ENCODE assay signal across 9 mouse cellular contexts in the genomic region with DNA sequence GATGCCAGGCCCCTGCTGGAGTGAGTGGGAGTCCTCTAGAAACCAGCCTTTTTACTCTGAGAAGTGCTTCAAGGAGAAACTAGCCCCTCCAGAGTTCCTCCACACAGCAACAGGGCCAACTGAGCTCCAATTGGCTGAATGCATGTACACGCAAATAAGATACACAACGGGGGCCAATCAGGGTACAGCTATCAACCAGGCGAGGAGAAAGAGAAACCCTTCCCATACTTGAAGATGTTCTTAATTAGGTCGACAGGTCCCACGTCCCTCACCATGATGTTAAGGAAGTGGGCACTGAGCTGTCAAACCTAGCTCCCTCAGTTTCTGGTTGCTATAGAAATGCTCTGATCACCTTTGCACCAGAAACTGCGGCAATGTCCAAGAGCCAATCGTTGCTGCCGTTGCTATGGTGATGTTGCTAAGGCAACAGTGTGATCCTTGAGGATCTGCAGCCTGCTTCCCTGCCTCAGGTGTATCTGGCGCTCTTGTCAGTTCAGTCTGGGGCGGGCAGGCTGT. TPM values are rescaled to one million over a fixed set of nuclear protein-coding genes. Genes with fewer than 3 reads are reported as not detected.
DNase-seq lines count a peak whose midpoint lies in the region; ATAC-seq and TF ChIP-seq lines count a peak whose summit lies in the region.
"Had no signal": no experiment of that assay in that cellular context is flagged by ENCODE, and none has a peak within 500 bp of the region (broad histone marks: within the 10 kb centered on the region; RNA-seq: fewer than 3 reads in every experiment).

No protein-coding gene starts in this region.

- no peaks in the 10 kb centered on the region for H3K79me2 ChIP-seq in heart, adult 2 months (replicated peaks; ENCODE audit: control insufficient read depth, insufficient read depth, low read length)

- H3K36me3 ChIP-seq in heart, embryonic 13.5 days: no peaks in the 10 kb centered on the region
- H3K36me3 ChIP-seq in heart, adult 2 months (ENCODE audit: control insufficient read depth, insufficient read depth, low read length): no peaks in the 10 kb centered on the region
- H3K36me3 ChIP-seq in forebrain, embryonic 16.5 days (ENCODE audit: control insufficient read depth, insufficient read depth): no peaks in the 10 kb centered on the region

- intact Hi-C loops in heart, adult 2 months (cut with DNase I): no loop called here

- H3K9ac ChIP-seq in heart, embryonic 13.5 days: no peak overlapping the region
- H3K9ac ChIP-seq in heart, adult 2 months (ENCODE audit: low read depth, low read length): no peak overlapping the region
- peak overlapping the region; percentile 27; the same call in 1 of the 2 replicates for H3K9ac ChIP-seq in forebrain, embryonic 16.5 days (replicated peaks; ENCODE audit: low read depth, low read length)

- peak overlapping the region; percentile 27 for H3K4me3 ChIP-seq in heart, embryonic 13.5 days
- no peak overlapping the region for H3K4me3 ChIP-seq in heart, adult 2 months
- peak overlapping the region; percentile 38 for H3K4me3 ChIP-seq in forebrain, embryonic 16.5 days (replicated peaks; ENCODE audit: low read length)

- H3K4me2 ChIP-seq in heart, embryonic 13.5 days: peak overlapping the region; percentile 52
- peak overlapping the region; percentile 54 for H3K4me2 ChIP-seq in forebrain, embryonic 16.5 days (ENCODE audit: low read length)

- TF ChIP-seq CTCF in heart, adult 2 months (IDR thresholded peaks at IDR 0.05): no peak

- H3K27me3 ChIP-seq in heart, embryonic 13.5 days (replicated peaks): peaks cover 25% of the 10 kb centered on the region
- no peaks in the 10 kb centered on the region for H3K27me3 ChIP-seq in heart, adult 2 months (ENCODE audit: control insufficient read depth, insufficient read depth, low read length)
- H3K27me3 ChIP-seq in forebrain, embryonic 16.5 days (replicated peaks; ENCODE audit: control insufficient read depth, insufficient read depth, low read length): no peaks in the 10 kb centered on the region

- no peak for TF ChIP-seq POLR2A in heart, adult 2 months (IDR thresholded peaks at IDR 0.05; ENCODE audit: insufficient read depth, low read depth, low read length)

- TF ChIP-seq EP300 in heart, adult 2 months (IDR thresholded peaks at IDR 0.05; ENCODE audit: insufficient read depth, low read depth, low read length): no peak

- no peaks in the 10 kb centered on the region for H3K9me3 ChIP-seq in heart, embryonic 13.5 days
- no peaks in the 10 kb centered on the region for H3K9me3 ChIP-seq in forebrain, embryonic 16.5 days (ENCODE audit: control insufficient read depth, low read length)

- no peak overlapping the region for H3K27ac ChIP-seq in heart, embryonic 13.5 days (replicated peaks)
- no peak overlapping the region for H3K27ac ChIP-seq in heart, adult 2 months
- H3K27ac ChIP-seq in forebrain, embryonic 16.5 days (ENCODE audit: low read length): peak overlapping the region; percentile 54
- H3K27ac ChIP-seq: macrophage had no signal

- H3K4me1 ChIP-seq in heart, embryonic 13.5 days: peaks cover 45% of the 10 kb centered on the region
- H3K4me1 ChIP-seq in heart, adult 2 months (ENCODE audit: control insufficient read depth, insufficient read depth, low read length): peaks cover 3% of the 10 kb centered on the region
- H3K4me1 ChIP-seq in forebrain, embryonic 16.5 days (replicated peaks; ENCODE audit: control insufficient read depth, insufficient read depth, low read length): peaks cover 40% of the 10 kb centered on the region

- no peak for ATAC-seq in heart, embryonic 13.5 days (ENCODE audit: extremely low read depth, insufficient number of reproducible peaks, low FRiP score, low TSS enrichment)
- peak; percentile 82 for ATAC-seq in forebrain, embryonic 16.5 days
- ATAC-seq in megakaryocyte, adult 5-6 weeks (ENCODE audit: poor library complexity, severe bottlenecking): peak; percentile 22; the same call in 1 of the 2 replicates

- 6% methylated on average over 10 of the region's 10 CpGs for WGBS in heart, embryonic 13.5 days
- 14% methylated on average over 10 of the region's 10 CpGs for WGBS in heart, adult 2 months
- WGBS in forebrain, embryonic 16.5 days: under 1% methylated on average over 10 of the region's 10 CpGs

- no peak for DNase-seq in heart, adult 2 months
- peak; percentile 62 to 72 for DNase-seq in cerebellum, adult 18-20 months
- peak; percentile 60 to 66 for DNase-seq in layer of hippocampus, postnatal 14 days (ENCODE audit: low spot score in 2 of 2)
- peak; percentile 70 to 84 for DNase-seq in right cerebral cortex, postnatal 36 days (ENCODE audit: low spot score in 2 of 2)
- DNase-seq in spleen, postnatal 14 days (ENCODE audit: low spot score in 2 of 2): no peak

RNA-seq across cellular contexts. Expression of a gene that starts 2.9 kb away (rescaled TPM):
- polyA plus RNA-seq in heart, embryonic 13.5 days (2015; fragmentation: Nextera tagmentation; extraction: Ambion mirVana): 8.2 and 9.6 TPM in 2 replicates
- 10 to 100 TPM; 17.4 to 18.4 TPM for total RNA-seq in heart, adult 2 months (2021)
- 22.7 and 28.4 TPM in 2 replicates for polyA plus RNA-seq in heart, adult 2 months (2012; rRNA removed)
- polyA plus RNA-seq in forebrain, embryonic 16.5 days (2015; fragmentation: Nextera tagmentation; extraction: Ambion mirVana): 21.0 and 30.7 TPM in 2 replicates
- total RNA-seq in layer of hippocampus, postnatal 14 days (2021): 100 to 1,000 TPM; 112 to 113 TPM
- total RNA-seq in megakaryocyte, adult 5-6 weeks (2015): 0.27 and 0.80 TPM in 2 replicates
- total RNA-seq in megakaryocyte, adult 5-6 weeks (2017): 0.16 and 0.37 TPM in 2 replicates

RNA-seq across cellular contexts. Expression of a gene that starts 37.0 kb away (rescaled TPM):
- 7.6 and 8.9 TPM in 2 replicates for polyA plus RNA-seq in heart, embryonic 13.5 days (2015; fragmentation: Nextera tagmentation; extraction: Ambion mirVana)
- 1 to 10 TPM; 2.5 to 3.4 TPM for total RNA-seq in heart, adult 2 months (2021)
- 2.4 and 6.4 TPM in 2 replicates for polyA plus RNA-seq in heart, adult 2 months (2012; rRNA removed)
- polyA plus RNA-seq in forebrain, embryonic 16.5 days (2015; fragmentation: Nextera tagmentation; extraction: Ambion mirVana): 18.4 and 21.1 TPM in 2 replicates
- 10 to 100 TPM; 26.2 to 30.0 TPM for total RNA-seq in layer of hippocampus, postnatal 14 days (2021)
- total RNA-seq in megakaryocyte, adult 5-6 weeks (2015): 123 and 145 TPM in 2 replicates
- total RNA-seq in megakaryocyte, adult 5-6 weeks (2017): 124 and 148 TPM in 2 replicates

RNA-seq across cellular contexts. Expression of a gene that starts 58.6 kb away (rescaled TPM):
- polyA plus RNA-seq in heart, embryonic 13.5 days (2015; fragmentation: Nextera tagmentation; extraction: Ambion mirVana): 173 and 181 TPM in 2 replicates
- total RNA-seq in heart, adult 2 months (2021): 10 to 100 TPM; 55.8 to 56.9 TPM
- polyA plus RNA-seq in heart, adult 2 months (2012; rRNA removed): 117 and 153 TPM in 2 replicates
- polyA plus RNA-seq in forebrain, embryonic 16.5 days (2015; fragmentation: Nextera tagmentation; extraction: Ambion mirVana): 17.6 and 20.3 TPM in 2 replicates
- total RNA-seq in layer of hippocampus, postnatal 14 days (2021): 10 to 100 TPM; 11.4 to 13.1 TPM
- not detected in 2 replicates for total RNA-seq in megakaryocyte, adult 5-6 weeks (2015)
- total RNA-seq in megakaryocyte, adult 5-6 weeks (2017): not detected in 2 replicates

Comparison
In these comparisons a context has a peak if more than half of its experiments do, and no peak if none do; other contexts are left out.
1. DNase-seq: peak in cerebellum, adult 18-20 months (2 of 2), layer of hippocampus, postnatal 14 days (2 of 2) and right cerebral cortex, postnatal 36 days (2 of 2); none in heart, adult 2 months (0 of 2) and spleen, postnatal 14 days (0 of 2).
2. RNA of a gene that starts 2.9 kb away (total RNA-seq): 112 to 113 TPM in layer of hippocampus, postnatal 14 days and 17.4 to 18.4 TPM in heart, adult 2 months; 0.16 to 0.80 TPM in megakaryocyte, adult 5-6 weeks; every median in the first group is over 10 times any median in the second.
3. RNA of a gene that starts 37.0 kb away (total RNA-seq): 123 to 148 TPM in megakaryocyte, adult 5-6 weeks and 26.2 to 30.0 TPM in layer of hippocampus, postnatal 14 days; 2.5 to 3.4 TPM in heart, adult 2 months; every median in the first group is over 4 times any median in the second.
4. RNA of a gene that starts 58.6 kb away (total RNA-seq): 55.8 to 56.9 TPM in heart, adult 2 months and 11.4 to 13.1 TPM in layer of hippocampus, postnatal 14 days; not detected in megakaryocyte, adult 5-6 weeks; every median in the first group is over 10 times any median in the second.